Mouse (Mus musculus) cerebellum, postnatal 10 days (tissue): ENCODE data around the gene Pef1.

Experiments
- DNase-seq, 2 experiments: peaks; one replicate each; pipeline ENCODE4 v3.0.0; 2021; ENCODE audit warnings: mixed read lengths in 2 of 2

Gene Pef1

GRCm38 (mm10) chr4:130139214-130139492, 36.8 kb downstream of the Pef1 start, which contains the start of gene Hcrtr1:
Hcrtr1 (minus strand) TSS chr4:130139359.
- DNase-seq = no peak

- DNase-seq = peak; percentile 82 to 83
Observed at GRCm38 (mm10) chr4:130140992-130141402, 38.6 kb downstream of the Pef1 start.

GRCm38 (mm10) chr4:130141786-130142185, 39.4 kb downstream of the Pef1 start:
- DNase-seq = peak; percentile 46 to 47

GRCm38 (mm10) chr4:130148405-130148804, 46.0 kb downstream of the Pef1 start:
- no peak for DNase-seq

- DNase-seq = no peak
Observed at GRCm38 (mm10) chr4:130154250-130154649, 51.9 kb downstream of the Pef1 start.

GRCm38 (mm10) chr4:130156812-130157371, 54.5 kb downstream of the Pef1 start:
- DNase-seq = no peak

- DNase-seq = no peak
Observed at GRCm38 (mm10) chr4:130161349-130161748, 59.0 kb downstream of the Pef1 start.

- no peak for DNase-seq
Observed at GRCm38 (mm10) chr4:130163391-130163861, 61.1 kb downstream of the Pef1 start.

GRCm38 (mm10) chr4:130164121-130164520, 61.8 kb downstream of the Pef1 start:
- no peak for DNase-seq

- DNase-seq = no peak
Observed at GRCm38 (mm10) chr4:130166061-130166460, 63.7 kb downstream of the Pef1 start.

- no peak for DNase-seq
Observed at GRCm38 (mm10) chr4:130166592-130166991, 64.2 kb downstream of the Pef1 start.

- DNase-seq = no peak
Observed at GRCm38 (mm10) chr4:130167321-130167720, 65.0 kb downstream of the Pef1 start.

GRCm38 (mm10) chr4:130167814-130168213, 65.5 kb downstream of the Pef1 start:
- DNase-seq = no peak

- peak; percentile 57 to 66 for DNase-seq
Observed at GRCm38 (mm10) chr4:130168280-130169183, 66.2 kb downstream of the Pef1 start.

- no peak for DNase-seq
Observed at GRCm38 (mm10) chr4:130169411-130169971, 67.1 kb downstream of the Pef1 start.

GRCm38 (mm10) chr4:130170362-130170761, 68.0 kb downstream of the Pef1 start:
- no peak for DNase-seq

- no peak for DNase-seq
Observed at GRCm38 (mm10) chr4:130171951-130172765, 69.8 kb downstream of the Pef1 start.

GRCm38 (mm10) chr4:130173060-130173822, 70.9 kb downstream of the Pef1 start:
- DNase-seq = no peak

- DNase-seq = peak in 1 of 2 experiments; percentile 55
Observed at GRCm38 (mm10) chr4:130173911-130174311, 71.6 kb downstream of the Pef1 start.

GRCm38 (mm10) chr4:130174335-130175031, 72.1 kb downstream of the Pef1 start:
- DNase-seq = no peak

- DNase-seq = peak in 1 of 2 experiments; percentile 36
Observed at GRCm38 (mm10) chr4:130175072-130175711, 72.8 kb downstream of the Pef1 start, which contains the start of gene Tinagl1. Tinagl1 (minus strand) TSS chr4:130175122.
